Mouse (Mus musculus) heart, adult 8-10 months (tissue): Measurements from ENCODE around the gene Gm2564. TPM values are rescaled to one million over a fixed set of nuclear protein-coding genes. Genes with fewer than 3 reads are reported as not detected.
"Not testable (repeated sequence)": the region's sequence is repeated elsewhere in the genome, so short reads cannot be mapped to it uniquely, and the experiment has no call there.

Experiments
- DNase-seq: peaks from one replicate; pipeline ENCODE4 v3.0.0; 2022; ENCODE audit warnings: low spot score
- total RNA-seq, 4 experiments: library from RNA; stranded (reverse); gene quantifications; 2 replicates each; pipeline ENCODE4 v1.2.4; 2022

The Gm2564 gene
- total RNA-seq = 1 to 10 TPM; 2.0 to 5.4 (median 2.9) TPM

- not testable (repeated sequence) for DNase-seq
Measured at GRCm38 (mm10) chr4:42629419-42629818, at the start of gene Gm2564. Gm2564 (plus strand) TSS chr4:42629719.

GRCm38 (mm10) chr4:42611895-42612294, 17.6 kb upstream of the Gm2564 start, which contains the start of gene Gm10591:
Gm10591 (plus strand) TSS chr4:42612195.
- DNase-seq = not testable (repeated sequence)

GRCm38 (mm10) chr4:42654951-42655350, 25.4 kb downstream of the Gm2564 start, which contains the start of gene Ccl27b:
Ccl27b (plus strand) TSS chr4:42655251.
- not testable (repeated sequence) for DNase-seq

GRCm38 (mm10) chr4:42661793-42662192, 32.3 kb downstream of the Gm2564 start, which contains the start of gene Il11ra2:
Il11ra2 (minus strand) TSS chr4:42661893.
- not testable (repeated sequence) for DNase-seq

GRCm38 (mm10) chr4:42675415-42675814, 45.9 kb downstream of the Gm2564 start:
- not testable (repeated sequence) for DNase-seq

GRCm38 (mm10) chr4:42679365-42679764, 49.8 kb downstream of the Gm2564 start:
- not testable (repeated sequence) for DNase-seq

GRCm38 (mm10) chr4:42680374-42681356, 51.1 kb downstream of the Gm2564 start:
- not testable (repeated sequence) for DNase-seq

Other genes starting within 250 kb of the Gm2564 start
- gene Gm21586, start 190.3 kb upstream of the Gm2564 start, total RNA-seq = not detected
- gene Gm2163, start 163.0 kb upstream of the Gm2564 start, total RNA-seq = under 1 TPM in 1 of 4 experiments, not detected in 3; 0.13 TPM
- under 1 TPM in 1 of 4 experiments, not detected in 3; 0.11 TPM for gene Fam205a2, start 101.5 kb upstream of the Gm2564 start, total RNA-seq
- not detected for gene Gm10591, start 17.5 kb upstream of the Gm2564 start, total RNA-seq
- not detected for gene Ccl27b, start 25.5 kb downstream of the Gm2564 start, total RNA-seq
- gene Il11ra2, start 32.2 kb downstream of the Gm2564 start, total RNA-seq = under 1 TPM in 1 of 4 experiments, not detected in 3; 0.23 TPM
- not detected for gene 4930578G10Rik, start 105.8 kb downstream of the Gm2564 start, total RNA-seq
- gene Ccl19, start 126.9 kb downstream of the Gm2564 start, total RNA-seq = under 1 TPM; 0.50 to 0.75 (median 0.61) TPM
- 10 to 100 TPM; 55.3 to 66.3 (median 58.5) TPM for gene Ccl21a, start 144.3 kb downstream of the Gm2564 start, total RNA-seq
- gene Fam205a1, start 224.2 kb downstream of the Gm2564 start, total RNA-seq = not detected
- not detected for gene Gm12394, start 227.1 kb downstream of the Gm2564 start, total RNA-seq
- 10 to 100 TPM in 2 of 4 experiments, 1 to 10 TPM in 2; 7.5 to 11.8 (median 10.3) TPM for gene Fam205c, start 244.5 kb downstream of the Gm2564 start, total RNA-seq